ENCODE assay signal across 11 mouse cellular contexts in genomic region chr4:66852011-66852410, GRCm38 (mm10). TPM values are rescaled to one million over a fixed set of nuclear protein-coding genes. Genes with fewer than 3 reads are reported as not detected.
DNase-seq lines count a peak whose midpoint lies in the region; ATAC-seq and TF ChIP-seq lines count a peak whose summit lies in the region.
"Had no signal": no experiment of that assay in that cellular context is flagged by ENCODE, and none has a peak within 500 bp of the region (broad histone marks: within the 10 kb centered on the region; RNA-seq: fewer than 3 reads in every experiment).

No protein-coding gene starts in this region.

- WGBS in macrophage (ENCODE audit: missing documents), result 11% methylated on average over 3 of the region's 3 CpGs
- WGBS in forebrain, embryonic 16.5 days, result 89% methylated on average over 3 of the region's 3 CpGs

- no peaks in the 10 kb centered on the region for H3K9me3 ChIP-seq in forebrain, embryonic 16.5 days (ENCODE audit: control insufficient read depth, low read length)
- H3K9me3 ChIP-seq: forebrain, embryonic 12.5 days; midbrain, embryonic 15.5 days; neural tube, embryonic 12.5 days had no signal

- no peak overlapping the region for H3K4me2 ChIP-seq in forebrain, embryonic 16.5 days (ENCODE audit: low read length)
- H3K4me2 ChIP-seq: forebrain, embryonic 12.5 days; midbrain, embryonic 15.5 days; neural tube, embryonic 12.5 days had no signal

- peak; percentile 31 for ATAC-seq in Patski
- ATAC-seq in forebrain, embryonic 16.5 days, result no peak
- ATAC-seq: midbrain, embryonic 15.5 days had no signal

- POLR2A ChIA-PET in Patski (lab: Charles Lee), result no interaction called here

- no peaks in the 10 kb centered on the region for H3K36me3 ChIP-seq in macrophage (ENCODE audit: inconsistent target)
- no peaks in the 10 kb centered on the region for H3K36me3 ChIP-seq in forebrain, embryonic 16.5 days (ENCODE audit: control insufficient read depth, insufficient read depth)
- H3K36me3 ChIP-seq: forebrain, embryonic 12.5 days; midbrain, embryonic 15.5 days; neural tube, embryonic 12.5 days had no signal

- DNase-seq in kidney, adult 11 months, result peak; percentile 4
- no peak for DNase-seq in kidney, postnatal 10 days
- peak; percentile 53 for DNase-seq in 416B (ENCODE audit: low read depth)
- DNase-seq in Patski (ENCODE audit: low read depth, low spot score), result no peak
- DNase-seq in right cerebral cortex, postnatal 4 days, result no peak
- DNase-seq: thymus, postnatal 25 days had no signal

- H3K9ac ChIP-seq in forebrain, embryonic 16.5 days (replicated peaks; ENCODE audit: low read depth, low read length), result no peak overlapping the region
- H3K9ac ChIP-seq: forebrain, embryonic 12.5 days; midbrain, embryonic 15.5 days; neural tube, embryonic 12.5 days had no signal

- no peaks in the 10 kb centered on the region for H3K4me1 ChIP-seq in forebrain, embryonic 16.5 days (replicated peaks; ENCODE audit: control insufficient read depth, insufficient read depth, low read length)
- H3K4me1 ChIP-seq: forebrain, embryonic 12.5 days; midbrain, embryonic 15.5 days; neural tube, embryonic 12.5 days had no signal

- no peak for TF ChIP-seq CTCF in Patski (IDR thresholded peaks at IDR 0.05)

- CTCF ChIA-PET in Patski (lab: Charles Lee), result no interaction called here

- H3K4me3 ChIP-seq in macrophage (ENCODE audit: inconsistent target), result no peak overlapping the region
- H3K4me3 ChIP-seq in forebrain, embryonic 16.5 days (replicated peaks; ENCODE audit: low read length), result no peak overlapping the region
- H3K4me3 ChIP-seq: forebrain, embryonic 12.5 days; midbrain, embryonic 15.5 days; neural tube, embryonic 12.5 days had no signal

- H3K27me3 ChIP-seq in Patski, result no peaks in the 10 kb centered on the region
- H3K27me3 ChIP-seq in forebrain, embryonic 16.5 days (replicated peaks; ENCODE audit: control insufficient read depth, insufficient read depth, low read length), result no peaks in the 10 kb centered on the region
- H3K27me3 ChIP-seq: forebrain, embryonic 12.5 days; midbrain, embryonic 15.5 days; neural tube, embryonic 12.5 days had no signal

- in situ Hi-C loops in Patski (cut with MboI; ENCODE audit: low pct_unique_long_range_greater_than_20kb), result no loop called here

- H3K79me2 ChIP-seq in macrophage (ENCODE audit: inconsistent target), result no peaks in the 10 kb centered on the region

- peak overlapping the region; percentile 37 for H3K27ac ChIP-seq in macrophage
- no peak overlapping the region for H3K27ac ChIP-seq in forebrain, embryonic 16.5 days (ENCODE audit: low read length)
- H3K27ac ChIP-seq: forebrain, embryonic 12.5 days; midbrain, embryonic 15.5 days; neural tube, embryonic 12.5 days had no signal

RNA-seq across cellular contexts. Expression of gene Tlr4, which starts 24.6 kb away (rescaled TPM):
- polyA plus RNA-seq in Patski (2021) (13.8 TPM), macrophage (2018) (66.9 to 77.5 TPM (median 75.6 TPM) in 3 replicates)
- total RNA-seq in macrophage (2018; cell fraction: chromatin; rRNA removed), result 100 to 1,000 TPM in 2 of 26 experiments, 10 to 100 TPM in 23, 1 to 10 TPM in 1; 9.3 to 130 (median 39.1) TPM
- 100 to 1,000 TPM in 7 of 26 experiments, 10 to 100 TPM in 19; 36.3 to 139 (median 87.9) TPM for total RNA-seq in macrophage (2018; cell fraction: cytosol; rRNA removed)
- 100 to 1,000 TPM in 8 of 26 experiments, 10 to 100 TPM in 18; 45.3 to 156 (median 73.5) TPM for total RNA-seq in macrophage (2018; cell fraction: nucleus; rRNA removed)
- polyA plus RNA-seq in forebrain, embryonic 16.5 days (2015; fragmentation: Nextera tagmentation; extraction: Ambion mirVana), result 0.61 and 0.72 TPM in 2 replicates

Comparison
In these comparisons a context has a peak if more than half of its experiments do, and no peak if none do; other contexts are left out.
1. DNase-seq: peak in kidney, adult 11 months (single experiment) and 416B (single experiment); none in kidney, postnatal 10 days (single experiment), Patski (single experiment) and right cerebral cortex, postnatal 4 days (single experiment).